Mouse (Mus musculus) layer of hippocampus, adult 9-11 months (tissue): ENCODE measurements around the gene Vmn1r130.
"Not testable (repeated sequence)": the region's sequence is repeated elsewhere in the genome, so short reads cannot be mapped to it uniquely, and the experiment has no call there.

Experiments used
- DNase-seq: peaks from one replicate; pipeline ENCODE4 v3.0.0; 2022

Vmn1r130 gene

GRCm38 (mm10) chr7:21511480-21511879 is at the start of gene Vmn1r130:
Vmn1r130 (plus strand) TSS chr7:21511780.
- not testable (repeated sequence) for DNase-seq

- DNase-seq, result not testable (repeated sequence)
Observed at GRCm38 (mm10) chr7:21545990-21546389, 34.4 kb downstream of the Vmn1r130 start, which contains the start of gene Vmn1r131. Vmn1r131 (minus strand) TSS chr7:21546090.
